Mouse (Mus musculus) heart, postnatal 0 days (tissue): ENCODE measurements around the gene Sec14l2.

Experiments
- CTCF ChIP-seq: IDR thresholded peaks from 2 replicates; pipeline ENCODE4 v1.5.1; 2016; ENCODE audit warnings: antibody characterized with exemption, control low read depth, low read depth
- EP300 ChIP-seq: IDR thresholded peaks from 2 replicates; pipeline ENCODE4 v1.6.1; 2016; ENCODE audit warnings: antibody characterized with exemption, low read depth

DNA sequence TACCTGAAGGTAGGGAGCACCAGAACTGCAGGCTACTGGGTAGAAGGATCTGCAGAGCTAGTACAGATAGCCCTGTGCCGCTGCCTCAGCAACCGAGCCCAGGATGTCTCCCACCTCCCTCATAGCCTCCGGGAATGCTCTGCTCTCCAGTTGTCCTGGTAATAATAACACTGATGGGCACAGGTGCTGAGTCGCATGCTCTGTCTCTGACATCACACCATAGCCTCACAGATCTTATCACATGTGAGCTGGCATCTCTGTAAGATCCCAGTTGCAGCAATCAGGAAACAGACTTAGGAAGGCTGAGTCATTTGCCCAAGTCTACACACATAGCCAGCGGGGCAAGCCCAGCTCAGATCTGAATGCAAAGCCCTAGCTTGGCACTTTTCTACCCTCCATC lies 21.4 kb downstream of the Sec14l2 start:
- TF ChIP-seq CTCF = no peak
- no peak for TF ChIP-seq EP300
